Mouse (Mus musculus) kidney, postnatal 0 days (tissue): ENCODE data around the gene Olfr449. TPM values are rescaled to one million over a fixed set of nuclear protein-coding genes. Genes with fewer than 3 reads are reported as not detected.

Experiments
- ATAC-seq: fragments of 200-750 bp; cut with Nextera tagmentation; replicated peaks from 2 replicates; pipeline ENCODE4 v1.8.0; 2017; ENCODE audit warnings: low read depth, moderate number of reproducible peaks, moderate TSS enrichment, moderate library complexity; ENCODE audit not compliant: low FRiP score
- DNase-seq: peaks from one replicate; pipeline ENCODE4 v3.0.0-alpha.2; 2016; ENCODE audit warnings: low spot score
- H3K27ac ChIP-seq: fragments of 300-500 bp; sonication (generic); 2 replicates; pipeline ENCODE4 v1.5.1; 2014; ENCODE audit warnings: mild to moderate bottlenecking
- H3K27me3 ChIP-seq: fragments of 300-500 bp; sonication (generic); 2 replicates; pipeline ENCODE4 v1.6.1; 2014; ENCODE audit warnings: low read length, mixed read lengths; ENCODE audit not compliant: insufficient read depth
- H3K36me3 ChIP-seq: fragments of 300-500 bp; sonication (generic); 2 replicates; pipeline ENCODE4 v1.6.1; 2014; ENCODE audit warnings: low read length, mixed read lengths; ENCODE audit not compliant: insufficient read depth
- H3K4me1 ChIP-seq: fragments of 300-500 bp; sonication (generic); replicated peaks from 2 replicates; pipeline ENCODE4 v1.6.1; 2014; ENCODE audit warnings: antibody characterized with exemption, low read length, mixed read lengths; ENCODE audit not compliant: insufficient read depth
- H3K4me2 ChIP-seq: fragments of 300-500 bp; sonication (generic); 2 replicates; pipeline ENCODE4 v1.6.1; 2014; ENCODE audit warnings: mild to moderate bottlenecking, low read length, moderate library complexity, mixed read lengths
- H3K4me3 ChIP-seq: fragments of 300-500 bp; sonication (generic); replicated peaks from 2 replicates; pipeline ENCODE4 v1.5.1; 2014; ENCODE audit warnings: low read depth, low read length
- H3K9ac ChIP-seq: fragments of 300-500 bp; sonication (generic); 2 replicates; pipeline ENCODE4 v1.6.1; 2014; ENCODE audit warnings: low read depth, low read length
- H3K9me3 ChIP-seq: fragments of 300-500 bp; sonication (generic); replicated peaks from 2 replicates; pipeline ENCODE4 v1.6.1; 2016; ENCODE audit warnings: low read length, inconsistent platforms, mixed read lengths
- CTCF ChIP-seq: IDR thresholded peaks from 2 replicates; pipeline ENCODE4 v1.5.1; 2016; ENCODE audit warnings: antibody characterized with exemption, low read depth, mild to moderate bottlenecking, moderate library complexity
- WGBS: fragments of 180-500 bp; shearing (Covaris S2); extraction: QIAGEN DNeasy Blood & Tissue Kit; methylation state at CpG from one replicate; pipeline ENCODE4 v1.1.7; 2014; 5-methylcytosine and 5-hydroxymethylcytosine counted together
- polyA plus RNA-seq: library from polyadenylated mRNA; unstranded; fragments of >200 nt; fragmentation: Nextera tagmentation; extraction: Ambion mirVana; gene quantifications from 2 replicates; pipeline ENCODE4 v1.2.1, GENCODE M21; 2015

The Olfr449 gene
- not detected in 2 replicates for polyA plus RNA-seq

GRCm38 (mm10) chr6:42834084-42834483 is at the start of gene Olfr449:
Gene Olfr449 (plus strand): TSS chr6:42834384.
- ATAC-seq (no peak), DNase-seq (no peak)
- Histone ChIP-seq H3K27me3 (no peaks in the 10 kb centered on the region), H3K4me2 (no peak within 1 kb of the TSS), H3K27ac (no peak within 1 kb of the TSS), H3K36me3 (no peaks in the 10 kb centered on the region), H3K4me3 (no peak within 1 kb of the TSS), H3K4me1 (no peaks in the 10 kb centered on the region), H3K9ac (no peak within 1 kb of the TSS), H3K9me3 (no peaks in the 10 kb centered on the region)
- TF ChIP-seq CTCF, result no peak

GRCm38 (mm10) chr6:42784793-42785192 is 49.4 kb upstream of the Olfr449 start, which contains the start of gene Olfr452:
Gene Olfr452 (plus strand): TSS chr6:42785093.
- H3K4me2 ChIP-seq, result no peak within 1 kb of the TSS
- no peak for DNase-seq
- no peak for ATAC-seq
- no peaks in the 10 kb centered on the region for H3K27me3 ChIP-seq
- H3K4me3 ChIP-seq, result no peak within 1 kb of the TSS
- no peak within 1 kb of the TSS for H3K27ac ChIP-seq
- no peaks in the 10 kb centered on the region for H3K36me3 ChIP-seq
- no peaks in the 10 kb centered on the region for H3K4me1 ChIP-seq
- no peak within 1 kb of the TSS for H3K9ac ChIP-seq
- no peak for TF ChIP-seq CTCF
- H3K9me3 ChIP-seq, result no peaks in the 10 kb centered on the region

GRCm38 (mm10) chr6:42790247-42790948 is 43.8 kb upstream of the Olfr449 start:
- no peak overlapping the region for H3K9ac ChIP-seq
- no peaks in the 10 kb centered on the region for H3K27me3 ChIP-seq
- peak; percentile 29; the same call in 1 of the 2 replicates for TF ChIP-seq CTCF
- H3K4me1 ChIP-seq, result no peaks in the 10 kb centered on the region
- no peak overlapping the region for H3K27ac ChIP-seq
- ATAC-seq (0 out of 2 replicates have a peak, but pooled peaks have one; percentile 40), DNase-seq (no peak)
- H3K4me2 ChIP-seq, result no peak overlapping the region
- 40% methylated on average over 4 of the region's 4 CpGs for WGBS
- no peaks in the 10 kb centered on the region for H3K36me3 ChIP-seq
- no peaks in the 10 kb centered on the region for H3K9me3 ChIP-seq
- H3K4me3 ChIP-seq, result no peak overlapping the region

GRCm38 (mm10) chr6:42790949-42791556 is 43.1 kb upstream of the Olfr449 start:
- 82% methylated on average over 9 of the region's 9 CpGs for WGBS
- no peak overlapping the region for H3K9ac ChIP-seq
- ATAC-seq (no peak), DNase-seq (no peak)
- no peaks in the 10 kb centered on the region for H3K36me3 ChIP-seq
- no peaks in the 10 kb centered on the region for H3K4me1 ChIP-seq
- no peaks in the 10 kb centered on the region for H3K9me3 ChIP-seq
- H3K27ac ChIP-seq, result no peak overlapping the region
- no peaks in the 10 kb centered on the region for H3K27me3 ChIP-seq
- H3K4me2 ChIP-seq, result no peak overlapping the region
- TF ChIP-seq CTCF, result no peak
- H3K4me3 ChIP-seq, result no peak overlapping the region

GRCm38 (mm10) chr6:42794982-42795381 is 39.2 kb upstream of the Olfr449 start:
- ATAC-seq, result no peak
- Histone ChIP-seq H3K9ac (no peak overlapping the region), H3K4me2 (no peak overlapping the region), H3K4me3 (no peak overlapping the region), H3K9me3 (no peaks in the 10 kb centered on the region), H3K27me3 (no peaks in the 10 kb centered on the region), H3K4me1 (no peaks in the 10 kb centered on the region), H3K27ac (no peak overlapping the region), H3K36me3 (no peaks in the 10 kb centered on the region)
- 84% methylated on average over 3 of the region's 3 CpGs for WGBS
- no peak for TF ChIP-seq CTCF
- no peak for DNase-seq

GRCm38 (mm10) chr6:42811639-42812038 is 22.5 kb upstream of the Olfr449 start, which contains the start of gene Olfr450:
Gene Olfr450 (plus strand): TSS chr6:42811939.
- DNase-seq, result no peak
- H3K27me3 ChIP-seq, result no peaks in the 10 kb centered on the region
- WGBS, result 85% methylated on average over 1 of the region's 1 CpGs
- no peak within 1 kb of the TSS for H3K9ac ChIP-seq
- H3K4me1 ChIP-seq, result no peaks in the 10 kb centered on the region
- no peak within 1 kb of the TSS for H3K4me2 ChIP-seq
- ATAC-seq, result no peak
- TF ChIP-seq CTCF, result no peak
- H3K4me3 ChIP-seq, result no peak within 1 kb of the TSS
- H3K27ac ChIP-seq, result no peak within 1 kb of the TSS
- no peaks in the 10 kb centered on the region for H3K9me3 ChIP-seq
- no peaks in the 10 kb centered on the region for H3K36me3 ChIP-seq
